Mouse (Mus musculus): Measurements from ENCODE around the gene Gpr39.

Gene Gpr39

GRCm38 (mm10) chr1:125701101-125701590 lies 24.4 kb downstream of the Gpr39 start:
- DNase-seq, result no peak

DNA sequence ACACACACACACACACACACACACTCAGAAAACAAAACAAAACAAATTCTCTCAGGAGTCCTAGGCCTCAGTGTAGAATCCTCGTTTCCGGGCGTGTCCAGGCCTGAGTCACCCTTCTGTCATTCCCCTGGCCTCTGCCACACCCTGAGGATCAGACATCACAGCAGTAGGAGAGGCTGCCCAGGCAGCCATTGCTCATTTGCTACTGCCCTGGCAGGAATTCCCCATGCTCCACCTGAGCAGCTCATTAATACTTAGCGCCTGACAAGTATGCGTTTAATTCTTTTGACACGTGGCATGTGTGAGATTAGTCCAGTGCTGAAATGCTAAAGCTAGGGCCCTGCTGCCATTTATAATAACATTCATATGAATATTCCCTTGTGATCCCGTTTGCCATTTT lies 25.0 kb downstream of the Gpr39 start:
- peak; percentile 15 for DNase-seq

DNA sequence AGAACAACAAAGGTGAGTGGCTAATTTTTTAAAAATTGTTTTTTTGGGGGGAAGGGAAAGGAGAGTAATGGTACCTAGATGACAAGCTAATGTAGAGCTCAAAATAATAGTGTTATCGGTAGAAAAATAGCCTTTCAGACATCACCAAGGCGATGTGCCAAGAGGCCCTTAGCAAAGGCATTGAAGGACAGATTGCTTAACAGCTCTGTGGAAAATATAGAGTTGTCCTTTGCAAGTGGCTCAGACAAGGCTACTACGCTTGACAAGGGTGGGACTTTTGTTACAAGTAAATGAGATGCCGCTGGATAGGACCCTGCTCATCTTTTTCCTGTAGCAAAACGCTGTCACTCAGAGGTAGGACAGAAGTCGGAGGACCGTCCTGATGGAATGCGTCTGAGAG lies 25.5 kb downstream of the Gpr39 start:
- no peak for DNase-seq

GRCm38 (mm10) chr1:125705412-125705811 lies 28.6 kb downstream of the Gpr39 start:
- no peak for DNase-seq

DNA sequence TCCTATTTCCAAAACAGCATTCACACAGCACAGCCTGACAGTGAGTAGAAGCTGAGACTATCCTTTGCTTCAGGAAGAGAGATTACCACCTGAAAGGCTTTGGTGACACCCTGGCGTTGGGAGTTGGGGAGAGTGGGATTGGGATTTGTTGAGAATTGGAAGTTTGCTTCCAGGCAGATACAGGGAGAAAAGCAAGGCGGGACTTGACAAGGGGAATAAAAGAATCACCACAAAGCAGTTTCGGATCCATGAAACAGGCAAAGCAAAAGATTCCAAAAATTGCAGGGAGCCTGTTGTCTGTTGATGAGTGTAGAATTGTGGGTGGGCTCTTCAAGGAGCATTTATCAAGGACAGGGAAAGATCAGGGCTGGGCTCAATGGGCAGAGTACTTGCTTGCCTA lies 38.5 kb downstream of the Gpr39 start:
- no peak for DNase-seq

DNA sequence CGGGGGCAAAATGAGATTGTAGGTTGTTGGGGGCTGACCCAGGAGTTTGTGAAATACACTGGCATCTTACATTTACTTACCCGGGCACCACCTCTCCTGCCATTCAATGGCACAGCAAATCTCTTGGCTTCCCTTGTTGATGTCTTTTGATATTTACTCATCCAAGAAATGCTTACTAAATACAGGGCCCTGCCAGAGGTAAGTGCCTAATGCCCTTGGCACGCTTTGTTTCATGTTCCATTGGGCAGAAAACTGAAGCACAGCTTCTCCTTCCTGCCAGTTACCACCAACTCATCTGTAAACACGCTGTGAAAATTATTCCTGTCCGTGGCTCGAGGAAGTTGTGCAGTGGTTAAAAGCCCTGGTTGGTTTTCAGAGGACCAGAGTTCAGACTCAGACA lies 39.4 kb downstream of the Gpr39 start:
- no peak for DNase-seq

GRCm38 (mm10) chr1:125717906-125718305 lies 41.1 kb downstream of the Gpr39 start:
- DNase-seq, result no peak

GRCm38 (mm10) chr1:125719127-125719526 lies 42.3 kb downstream of the Gpr39 start:
- DNase-seq, result no peak

DNA sequence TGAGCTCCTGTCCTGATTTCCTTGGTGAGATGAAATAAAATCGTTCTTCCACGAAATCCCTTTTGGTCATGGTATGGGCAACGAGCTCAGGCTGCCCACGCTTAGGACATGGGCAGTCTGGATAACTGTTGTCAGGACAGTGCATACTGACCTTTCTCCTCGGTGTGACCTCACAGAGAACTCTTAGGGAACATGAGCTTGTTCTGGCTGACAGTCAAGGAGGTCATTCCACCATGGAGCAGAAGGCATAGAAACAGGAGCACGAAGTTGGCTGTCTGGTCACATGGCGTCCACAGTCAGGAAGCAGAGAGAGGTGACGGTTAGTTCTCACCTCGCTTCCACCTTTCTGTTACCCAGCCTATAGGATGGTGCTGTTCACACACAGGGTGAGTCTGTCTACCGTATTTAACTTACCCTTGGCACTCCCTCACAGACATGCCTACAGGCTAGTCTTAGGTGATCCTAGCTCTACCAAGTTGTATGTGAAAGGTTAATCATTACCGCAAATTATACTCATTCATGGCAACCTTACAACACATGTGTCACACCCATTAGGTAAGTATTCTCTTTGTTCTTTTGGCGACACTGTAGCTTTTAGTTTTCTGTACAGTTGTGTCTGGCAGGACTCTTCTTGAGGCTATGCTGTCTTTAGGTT lies 44.4 kb downstream of the Gpr39 start:
- no peak for DNase-seq

DNA sequence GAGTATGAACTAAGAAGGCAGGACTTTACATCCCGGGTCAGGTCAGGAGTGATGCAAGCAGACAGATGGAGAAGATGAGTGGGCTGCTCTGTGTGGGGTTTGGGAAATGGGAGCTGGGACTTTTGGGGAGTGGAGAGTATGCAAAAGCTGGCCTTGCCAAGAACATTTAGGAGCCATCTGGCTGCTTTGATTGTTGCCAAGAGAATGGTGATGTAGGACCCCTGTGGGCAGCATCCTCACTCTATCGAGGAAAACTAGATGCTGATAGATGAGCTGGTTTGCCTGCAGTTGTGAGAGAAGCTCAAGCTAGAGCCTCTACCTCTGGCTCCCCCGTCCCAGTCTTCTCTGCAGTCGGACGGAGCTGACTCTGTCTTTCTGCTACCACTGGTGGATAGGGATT lies 47.5 kb downstream of the Gpr39 start:
- no peak for DNase-seq

DNA sequence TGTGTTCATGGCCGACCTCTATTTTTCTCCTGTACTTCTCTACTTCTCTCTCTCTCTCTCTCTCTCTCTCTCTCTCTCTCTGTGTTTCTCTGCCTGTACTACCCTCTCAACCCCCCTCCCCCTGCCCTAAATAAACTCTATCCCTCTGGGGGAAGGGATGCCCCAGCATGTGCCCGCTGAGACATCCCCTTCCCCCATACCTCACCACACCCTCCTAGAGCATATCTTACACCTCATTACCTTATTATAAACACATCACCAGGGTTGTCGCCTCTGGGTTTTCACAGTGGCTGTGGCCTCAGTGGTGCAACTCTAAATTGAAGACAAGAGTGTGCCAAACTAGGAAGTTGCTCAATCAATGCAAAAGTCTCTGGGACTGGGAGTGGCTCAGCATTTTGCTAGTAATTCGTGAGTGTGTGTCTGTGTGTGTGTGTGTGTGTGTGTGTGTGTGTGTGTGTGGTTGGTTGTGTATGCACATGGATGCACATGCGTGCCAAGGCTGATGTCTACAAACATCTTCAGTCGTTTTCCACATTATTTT lies 52.3 kb downstream of the Gpr39 start:
- no peak for DNase-seq

- DNase-seq, result no peak
Observed at GRCm38 (mm10) chr1:125729731-125730536, 53.1 kb downstream of the Gpr39 start.

DNA sequence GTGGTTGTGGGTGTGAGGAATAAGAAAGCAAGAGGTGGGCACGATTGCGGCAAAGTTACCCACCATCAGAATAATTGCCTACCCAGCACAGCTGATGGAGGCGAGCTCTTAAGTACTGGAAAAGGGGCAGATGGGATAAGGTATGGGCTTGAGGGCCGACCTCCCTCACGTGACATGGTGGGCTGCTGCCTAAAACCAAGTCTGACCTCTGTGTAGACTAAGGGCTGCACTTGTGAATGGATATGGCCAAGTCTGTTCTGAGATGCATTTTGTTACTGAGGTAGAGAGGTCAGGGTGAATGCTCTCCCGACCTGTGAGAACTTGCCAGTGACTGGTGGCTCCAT lies 53.7 kb downstream of the Gpr39 start:
- no peak for DNase-seq

GRCm38 (mm10) chr1:125731854-125732253 lies 55.1 kb downstream of the Gpr39 start:
- no peak for DNase-seq

DNA sequence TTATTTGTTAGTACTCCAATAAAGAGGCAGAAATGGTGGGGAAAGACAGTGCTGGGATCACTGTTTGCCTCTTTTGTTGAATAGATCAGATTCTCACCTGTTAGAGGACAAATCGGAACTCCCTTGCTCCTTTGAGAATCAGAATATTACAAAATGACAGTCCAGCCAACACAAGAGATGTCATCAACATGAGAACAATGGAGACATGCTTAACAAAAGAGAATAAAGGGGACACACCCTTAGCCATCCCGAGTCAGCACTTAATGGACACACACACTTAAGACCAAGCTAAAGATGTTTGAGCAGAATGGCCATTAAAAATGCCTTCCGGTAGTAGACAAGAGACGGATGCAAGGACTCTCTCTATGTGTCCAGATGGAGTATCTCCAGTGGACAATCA lies 68.0 kb downstream of the Gpr39 start:
- no peak for DNase-seq

DNA sequence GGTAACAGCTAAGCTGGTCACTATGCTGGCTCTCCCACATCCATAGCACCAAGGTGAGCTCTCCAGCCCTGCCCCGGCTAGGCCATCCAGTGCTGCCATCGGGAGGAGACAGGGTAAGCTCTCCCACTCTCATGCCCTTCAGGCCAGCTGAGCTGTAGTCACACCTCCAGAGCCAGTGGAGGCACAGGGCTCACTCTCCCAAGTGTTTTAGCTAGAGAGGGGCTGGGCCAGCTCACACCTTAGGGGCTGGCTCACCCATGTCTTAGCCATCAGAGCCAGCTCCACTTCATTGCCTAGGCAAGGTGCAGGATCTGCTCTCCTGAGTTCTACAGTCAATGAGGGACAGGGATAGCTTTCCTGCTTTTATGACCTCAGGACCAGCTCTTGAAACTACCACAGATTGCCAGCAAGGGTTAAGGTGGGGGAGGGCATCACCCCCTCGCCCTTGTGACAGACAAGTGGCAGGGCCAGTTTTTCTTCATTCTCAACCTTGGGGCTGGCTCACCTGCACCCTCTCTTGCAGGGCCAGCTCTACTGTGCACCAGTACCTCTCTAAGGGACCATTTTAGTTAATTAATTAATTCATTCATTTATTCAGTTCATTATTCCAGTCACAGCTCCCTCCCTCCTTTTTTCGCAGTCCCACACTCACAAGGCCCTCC lies 78.7 kb downstream of the Gpr39 start:
- DNase-seq, result peak; percentile 40

- DNase-seq, result peak; percentile 36
Observed at GRCm38 (mm10) chr1:125759972-125760695, 83.3 kb downstream of the Gpr39 start.

DNA sequence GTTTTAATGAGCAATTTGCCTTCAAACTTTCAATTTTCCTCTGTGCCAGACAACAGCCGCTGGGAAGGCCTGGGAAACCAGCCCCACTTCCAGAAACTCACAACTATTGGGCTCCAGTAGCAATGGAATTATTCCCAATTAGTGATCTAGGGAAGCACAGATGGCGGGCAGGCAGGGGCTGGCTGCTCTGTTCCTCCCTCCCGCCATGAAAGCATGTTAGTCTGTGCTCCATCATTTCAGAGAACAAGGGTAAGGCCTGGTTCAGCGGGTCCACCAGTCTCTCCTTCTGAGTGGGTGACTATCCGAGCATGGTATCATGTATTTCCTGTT lies 83.9 kb downstream of the Gpr39 start:
- DNase-seq, result no peak

DNA sequence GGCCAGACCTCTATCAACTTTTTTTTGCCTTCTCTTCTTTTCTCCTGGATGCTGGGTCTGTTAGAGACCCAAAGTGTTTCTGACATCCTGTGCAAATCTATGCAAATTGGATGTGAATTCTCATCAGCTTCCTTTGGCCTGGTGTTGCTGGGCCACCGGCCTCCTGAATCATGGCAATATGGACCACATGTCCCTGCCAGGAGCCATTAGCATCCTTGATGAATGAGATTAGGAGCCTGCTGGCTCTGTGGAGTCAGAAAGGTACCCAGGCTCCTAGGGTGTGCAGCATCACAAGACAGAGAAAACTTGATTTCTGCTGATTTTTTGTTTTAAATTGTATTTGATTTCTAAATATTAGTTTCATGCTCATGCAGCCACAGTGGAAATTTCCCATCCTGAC lies 85.3 kb downstream of the Gpr39 start:
- DNase-seq, result no peak

DNA sequence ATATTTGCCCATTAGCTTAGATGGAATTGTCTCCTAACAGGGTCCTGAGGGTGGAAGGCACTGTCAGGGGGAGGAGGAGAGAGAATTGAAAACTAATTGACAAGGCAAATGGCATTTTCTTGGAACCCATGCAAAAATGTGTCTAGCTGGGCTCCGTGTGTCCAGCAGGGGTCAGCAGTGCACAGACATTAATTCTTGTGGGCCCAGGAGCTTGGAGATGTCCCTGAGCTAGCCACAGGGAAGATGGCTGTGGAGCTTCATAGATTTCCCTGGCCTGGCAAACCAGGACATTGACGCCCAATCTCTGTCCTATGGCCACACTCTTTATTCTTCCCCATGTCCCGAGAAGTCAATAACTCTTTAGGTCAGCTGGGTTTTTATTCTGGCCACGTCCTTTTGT lies 113.0 kb downstream of the Gpr39 start:
- DNase-seq, result peak; percentile 66

DNA sequence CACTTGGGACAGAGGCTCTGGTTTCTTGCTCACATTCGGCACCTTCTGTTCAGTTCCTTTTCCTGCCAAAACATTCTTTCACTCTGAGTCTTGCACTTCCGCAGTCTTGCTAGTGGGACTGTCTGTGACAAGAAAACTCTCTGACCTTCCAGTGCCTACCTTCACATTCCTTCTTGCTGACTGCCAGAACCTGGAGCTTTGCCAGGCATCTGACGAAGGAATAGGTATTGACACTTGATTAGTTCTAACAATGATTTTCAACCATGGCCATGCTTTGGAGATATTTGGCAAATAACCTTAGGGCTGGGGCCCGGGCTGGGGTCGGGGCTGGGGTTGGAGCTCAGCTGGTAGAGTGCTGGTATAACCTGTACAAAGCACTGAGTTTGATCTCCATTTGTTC lies 123.7 kb downstream of the Gpr39 start:
- peak; percentile 3 for DNase-seq

- DNase-seq, result peak; percentile 11
Observed at GRCm38 (mm10) chr1:125808426-125808825, 131.6 kb downstream of the Gpr39 start.

DNA sequence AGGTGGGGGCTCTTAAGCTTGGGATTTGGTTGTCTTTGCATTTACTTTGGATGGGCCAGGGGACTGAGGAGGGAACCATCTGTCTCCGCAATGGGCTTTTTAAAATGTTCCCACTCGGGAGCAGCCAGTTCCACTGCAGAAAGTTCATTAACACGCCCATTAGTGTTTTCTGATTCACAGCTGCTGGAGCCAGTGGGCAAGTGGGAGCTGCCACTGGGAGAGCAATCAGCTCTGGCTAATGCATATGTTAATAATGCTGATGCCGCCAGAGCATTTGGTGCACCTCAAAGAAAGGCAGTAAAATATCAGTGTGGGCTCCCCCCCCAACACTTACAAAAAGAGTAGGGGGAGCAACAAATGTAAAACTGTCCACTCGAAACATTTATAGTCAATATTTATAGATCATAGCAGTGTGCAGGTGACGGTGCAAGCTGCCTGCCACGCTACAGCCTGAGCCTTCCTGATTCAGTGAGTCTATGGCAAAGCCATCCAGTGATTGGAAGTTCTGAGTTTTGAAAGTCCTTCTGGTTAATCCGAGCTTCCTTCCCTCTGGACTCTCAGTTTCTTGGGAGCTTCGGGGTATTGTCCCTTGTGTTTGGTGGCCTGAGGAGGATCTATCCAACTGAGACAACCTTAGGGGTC lies 136.5 kb downstream of the Gpr39 start:
- no peak for DNase-seq
